Mouse (Mus musculus): ENCODE results near the gene Crybg2. TPM values are rescaled to one million over a fixed set of nuclear protein-coding genes. Genes with fewer than 3 reads are reported as not detected.

Crybg2 gene
- polyA plus RNA-seq, 1 experiment from 2014 or later = 0.18 TPM

DNA sequence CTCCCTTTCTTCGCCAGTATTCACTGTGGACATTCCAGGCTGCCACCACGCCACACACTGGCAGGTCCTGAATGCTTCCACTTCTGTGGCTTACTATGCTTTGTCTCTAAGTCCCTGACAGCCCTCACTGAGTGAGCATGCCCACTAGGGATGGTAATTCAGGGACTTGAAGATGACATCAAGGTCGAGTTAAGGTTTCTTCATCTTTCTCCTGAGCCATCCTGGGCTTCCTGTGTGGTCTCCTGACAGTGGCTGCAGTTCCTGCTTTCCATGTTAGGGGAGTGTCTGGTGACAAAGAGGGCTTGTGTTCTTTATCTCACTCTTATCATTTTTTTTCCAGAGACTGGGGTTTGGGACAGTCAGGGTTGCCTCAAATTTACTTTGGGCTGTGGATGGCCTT, 50.0 kb downstream of the Crybg2 start:
- in situ Hi-C loops (cut with MboI; ENCODE audit: low pct_unique_long_range_greater_than_20kb) = no loop called here
- POLR2A ChIA-PET = no interaction called here
- DNase-seq (ENCODE audit: low read depth, low spot score) (no peak), ATAC-seq (no peak)
- CTCF ChIA-PET = no interaction called here
- H3K27me3 ChIP-seq = no peaks in the 10 kb centered on the region
- TF ChIP-seq CTCF (IDR thresholded peaks at IDR 0.05) = no peak

- no peaks in the 10 kb centered on the region for H3K27me3 ChIP-seq
- ATAC-seq = no peak
- CTCF ChIA-PET = interaction anchor here (1.3 to 1.6 kb wide), 2 partner anchors 11 to 21 kb away, joined by 3 read pairs; no protein-coding TSS in a partner anchor
- DNase-seq (ENCODE audit: low read depth, low spot score) = no peak
- in situ Hi-C loops (cut with MboI; ENCODE audit: low pct_unique_long_range_greater_than_20kb) = no loop called here
- POLR2A ChIA-PET = no interaction called here
- no peak for TF ChIP-seq CTCF (IDR thresholded peaks at IDR 0.05)
Measured at GRCm38 (mm10) chr4:134112403-134112802, 51.8 kb downstream of the Crybg2 start.

- ATAC-seq = peak; percentile 24
- ChIA-PET POLR2A (no interaction called here), CTCF (interaction anchor here (1.0 to 1.6 kb wide), 3 partner anchors 10 to 22 kb away, joined by 3 read pairs; no protein-coding TSS in a partner anchor)
- H3K27me3 ChIP-seq = no peaks in the 10 kb centered on the region
- TF ChIP-seq CTCF (IDR thresholded peaks at IDR 0.05) = no peak
- no peak for DNase-seq (ENCODE audit: low read depth, low spot score)
- in situ Hi-C loops (cut with MboI; ENCODE audit: low pct_unique_long_range_greater_than_20kb) = no loop called here
Measured at GRCm38 (mm10) chr4:134113356-134113994, 52.9 kb downstream of the Crybg2 start.

DNA sequence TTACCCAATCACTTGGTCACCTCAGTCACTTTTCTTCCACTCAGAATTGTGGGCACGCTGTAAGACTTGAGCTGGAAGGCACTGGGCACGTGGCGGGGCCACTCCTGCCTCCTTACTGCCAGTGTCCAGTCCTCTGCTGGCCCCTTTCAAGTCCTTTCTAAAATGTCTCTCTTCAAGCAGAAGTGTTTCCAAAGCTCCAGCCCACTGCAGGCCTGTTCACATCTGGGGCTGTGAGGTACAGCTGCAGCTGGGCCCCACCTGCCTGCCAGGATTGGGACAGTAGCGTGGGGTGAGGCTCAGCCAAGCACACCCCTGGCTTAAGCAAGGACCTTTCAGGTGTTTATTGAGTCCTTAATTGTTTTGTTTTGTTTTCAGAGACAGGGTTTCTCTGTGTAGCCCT, 53.4 kb downstream of the Crybg2 start:
- in situ Hi-C loops (cut with MboI; ENCODE audit: low pct_unique_long_range_greater_than_20kb) = no loop called here
- TF ChIP-seq CTCF (IDR thresholded peaks at IDR 0.05) = no peak
- POLR2A ChIA-PET = no interaction called here
- no peak for DNase-seq (ENCODE audit: low read depth, low spot score)
- CTCF ChIA-PET = no interaction called here
- no peak for ATAC-seq
- H3K27me3 ChIP-seq = no peaks in the 10 kb centered on the region

DNA sequence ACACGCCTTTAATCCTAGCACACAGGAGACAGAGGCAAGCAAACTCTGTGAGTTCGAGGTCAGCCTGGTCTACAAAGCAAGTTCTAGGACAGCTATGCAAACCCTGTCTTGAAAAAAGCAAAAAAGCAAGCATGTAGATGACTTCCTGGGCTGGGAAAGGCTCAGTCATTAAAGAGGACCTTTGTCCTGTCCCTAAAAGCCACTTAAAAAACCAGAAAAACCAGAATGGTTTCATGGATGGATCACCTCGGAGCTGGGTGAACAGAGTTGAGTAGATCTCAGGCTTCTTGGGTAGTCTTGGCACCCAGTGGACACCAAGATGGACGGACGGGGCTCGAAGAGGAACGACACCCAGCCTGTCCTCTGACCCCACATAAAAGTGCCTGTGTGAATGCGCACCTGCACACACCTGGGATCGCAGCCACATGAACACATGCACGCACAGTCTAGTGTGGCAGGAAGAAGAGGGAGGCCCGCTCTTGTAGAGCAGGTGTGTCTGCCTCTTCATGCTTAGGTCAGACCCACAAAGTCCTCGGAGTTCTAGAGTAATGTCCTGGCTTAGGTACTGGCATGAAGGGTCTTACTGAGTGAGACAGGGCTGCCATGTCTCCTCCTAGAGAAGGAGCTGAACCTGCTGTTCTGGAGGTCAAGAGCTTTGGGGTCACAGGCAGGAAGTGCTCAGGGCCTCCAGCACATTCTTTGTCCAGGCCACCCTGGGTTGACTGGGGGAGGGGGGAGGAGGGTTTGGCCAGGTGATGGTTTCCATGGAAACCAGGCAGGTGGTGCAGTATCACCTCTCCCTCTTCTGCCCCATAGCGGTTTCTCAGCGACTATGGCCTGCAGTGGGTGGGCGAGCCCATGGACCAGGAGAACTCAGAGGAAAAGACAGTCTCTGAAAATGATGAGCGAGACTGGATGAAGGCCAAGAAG, 54.9 kb downstream of the Crybg2 start:
- POLR2A ChIA-PET = no interaction called here
- DNase-seq (ENCODE audit: low read depth, low spot score) (no peak), ATAC-seq (no peak)
- in situ Hi-C loops (cut with MboI; ENCODE audit: low pct_unique_long_range_greater_than_20kb) = no loop called here
- H3K27me3 ChIP-seq = no peaks in the 10 kb centered on the region
- CTCF ChIA-PET = no interaction called here
- TF ChIP-seq CTCF (IDR thresholded peaks at IDR 0.05) = no peak

DNA sequence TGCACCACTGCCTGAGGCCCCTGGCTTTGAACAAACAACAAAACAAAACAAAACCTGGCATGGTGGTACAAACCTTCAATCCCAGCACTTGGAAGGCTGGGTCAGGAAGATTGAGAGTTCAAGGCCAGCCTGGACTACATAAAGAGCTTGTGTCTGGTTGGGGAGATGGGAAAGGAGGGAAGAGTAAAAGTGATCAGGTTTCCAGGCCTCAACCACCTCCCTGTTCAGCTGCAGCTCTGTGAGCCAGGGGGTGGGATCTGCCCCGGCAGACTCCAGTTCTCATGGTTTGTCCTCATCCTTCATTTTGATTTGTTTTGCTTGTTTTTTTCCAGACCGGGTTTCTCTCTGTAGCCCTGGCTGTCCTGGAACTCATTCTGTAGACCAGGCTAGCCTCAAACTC, 55.9 kb downstream of the Crybg2 start:
- no peak for ATAC-seq
- ChIA-PET CTCF (no interaction called here), POLR2A (no interaction called here)
- in situ Hi-C loops (cut with MboI; ENCODE audit: low pct_unique_long_range_greater_than_20kb) = no loop called here
- no peak for TF ChIP-seq CTCF (IDR thresholded peaks at IDR 0.05)
- DNase-seq (ENCODE audit: low read depth, low spot score) = no peak
- H3K27me3 ChIP-seq = no peaks in the 10 kb centered on the region

GRCm38 (mm10) chr4:134117012-134117411, 56.4 kb downstream of the Crybg2 start:
- ATAC-seq = no peak
- TF ChIP-seq CTCF (IDR thresholded peaks at IDR 0.05) = no peak
- DNase-seq (ENCODE audit: low read depth, low spot score) = no peak
- POLR2A ChIA-PET = no interaction called here
- CTCF ChIA-PET = no interaction called here
- H3K27me3 ChIP-seq = no peaks in the 10 kb centered on the region
- in situ Hi-C loops (cut with MboI; ENCODE audit: low pct_unique_long_range_greater_than_20kb) = no loop called here

DNA sequence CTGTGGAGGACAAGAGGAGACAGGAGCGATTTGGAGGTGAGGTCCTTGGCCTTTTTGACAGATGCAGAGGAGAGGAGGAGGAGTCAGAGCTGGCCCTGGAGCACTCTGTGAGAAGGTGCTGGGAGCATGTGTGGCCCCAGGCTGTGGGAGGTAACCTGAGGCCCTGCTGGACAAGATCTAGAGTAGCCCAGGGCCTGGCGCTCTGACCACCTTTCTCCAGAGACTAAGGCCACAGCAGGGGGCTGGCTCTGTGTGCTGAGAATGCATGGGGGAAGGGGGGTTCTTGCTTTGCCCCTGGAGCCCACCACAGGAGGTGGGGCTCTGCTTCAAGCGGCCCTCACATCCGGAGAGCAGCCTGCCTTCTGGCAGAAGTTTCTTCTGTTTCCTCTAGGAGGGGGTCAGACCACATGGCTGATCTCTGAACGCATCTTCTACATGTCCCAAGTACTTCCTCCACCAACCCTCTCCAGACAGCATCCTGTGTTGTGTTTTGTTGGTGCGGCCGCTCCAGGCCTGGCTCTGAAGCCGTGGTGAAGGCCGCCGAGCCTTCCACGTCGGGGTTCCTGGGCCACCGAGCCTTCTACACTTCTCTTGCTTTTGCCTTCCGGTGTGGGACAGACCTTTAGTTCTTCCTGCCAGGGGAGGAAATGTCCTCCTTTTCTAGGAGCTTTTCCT, 57.6 kb downstream of the Crybg2 start:
- no peak for ATAC-seq
- no peak for DNase-seq (ENCODE audit: low read depth, low spot score)
- in situ Hi-C loops (cut with MboI; ENCODE audit: low pct_unique_long_range_greater_than_20kb) = no loop called here
- ChIA-PET POLR2A (no interaction called here), CTCF (no interaction called here)
- TF ChIP-seq CTCF (IDR thresholded peaks at IDR 0.05) = no peak
- H3K27me3 ChIP-seq = no peaks in the 10 kb centered on the region

GRCm38 (mm10) chr4:134119042-134119441, 58.4 kb downstream of the Crybg2 start:
- DNase-seq (ENCODE audit: low read depth, low spot score) (no peak), ATAC-seq (no peak)
- in situ Hi-C loops (cut with MboI; ENCODE audit: low pct_unique_long_range_greater_than_20kb) = no loop called here
- no peaks in the 10 kb centered on the region for H3K27me3 ChIP-seq
- TF ChIP-seq CTCF (IDR thresholded peaks at IDR 0.05) = no peak
- CTCF ChIA-PET = no interaction called here
- POLR2A ChIA-PET = no interaction called here

GRCm38 (mm10) chr4:134119644-134120043, 59.0 kb downstream of the Crybg2 start:
- H3K27me3 ChIP-seq = no peaks in the 10 kb centered on the region
- POLR2A ChIA-PET = no interaction called here
- DNase-seq (ENCODE audit: low read depth, low spot score) (no peak), ATAC-seq (no peak)
- no peak for TF ChIP-seq CTCF (IDR thresholded peaks at IDR 0.05)
- in situ Hi-C loops (cut with MboI; ENCODE audit: low pct_unique_long_range_greater_than_20kb) = no loop called here
- CTCF ChIA-PET = no interaction called here

DNA sequence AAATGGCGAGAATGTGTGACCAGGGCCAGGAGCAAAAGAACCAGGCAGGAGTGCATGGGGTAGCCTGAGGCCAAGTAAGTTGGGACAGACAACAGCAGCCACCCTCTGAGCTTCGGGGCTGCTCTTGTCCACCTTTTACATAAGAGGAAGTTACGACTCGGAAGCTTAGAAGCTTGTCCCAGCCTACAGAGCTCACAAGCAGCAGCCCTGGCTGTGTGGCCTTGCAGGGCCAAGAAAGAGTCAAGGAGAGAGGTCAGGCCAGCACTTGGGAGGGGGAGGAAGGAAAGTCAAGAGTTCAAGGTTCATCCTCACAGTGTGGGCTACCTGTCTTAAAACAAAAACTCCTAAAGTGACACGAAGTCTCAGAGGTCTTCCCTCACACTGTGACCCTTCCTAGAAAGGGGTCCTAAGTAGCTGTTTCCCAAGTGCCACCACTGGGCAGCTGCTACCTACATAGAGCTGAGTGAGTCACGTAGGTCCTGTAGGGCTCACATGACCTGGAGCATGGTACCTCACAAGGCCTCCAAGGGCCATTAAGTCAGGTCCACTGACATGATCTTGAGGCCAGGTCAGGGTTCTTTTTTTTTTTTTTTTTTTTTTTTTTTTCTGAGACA, 59.7 kb downstream of the Crybg2 start:
- TF ChIP-seq CTCF (IDR thresholded peaks at IDR 0.05) = no peak
- in situ Hi-C loops (cut with MboI; ENCODE audit: low pct_unique_long_range_greater_than_20kb) = no loop called here
- no peak for DNase-seq (ENCODE audit: low read depth, low spot score)
- CTCF ChIA-PET = no interaction called here
- POLR2A ChIA-PET = no interaction called here
- no peaks in the 10 kb centered on the region for H3K27me3 ChIP-seq
- ATAC-seq = no peak

All from Patski (cell line).